Mouse (Mus musculus) mouse embryonic stem cell (cell line): ENCODE data around the gene Srpk3.
"Not testable (repeated sequence)": the region's sequence is repeated elsewhere in the genome, so short reads cannot be mapped to it uniquely, and the experiment has no call there.

Experiments used
- in situ Hi-C, 2 experiments: fragments of 300-500 bp; cut with MboI; formaldehyde crosslinking; loops; 1 replicate in 1 of 2; 3 replicates in 1 of 2; pipeline ENCODE4 v1.14.3; 2019 to 2020; ENCODE audit warnings: low sequenced_read_pairs in 2 of 2, low pct_unique_long_range_greater_than_20kb in 1 of 2, mixed read lengths in 1 of 2; ENCODE audit not compliant: unreplicated experiment in 1 of 2

Gene Srpk3

DNA sequence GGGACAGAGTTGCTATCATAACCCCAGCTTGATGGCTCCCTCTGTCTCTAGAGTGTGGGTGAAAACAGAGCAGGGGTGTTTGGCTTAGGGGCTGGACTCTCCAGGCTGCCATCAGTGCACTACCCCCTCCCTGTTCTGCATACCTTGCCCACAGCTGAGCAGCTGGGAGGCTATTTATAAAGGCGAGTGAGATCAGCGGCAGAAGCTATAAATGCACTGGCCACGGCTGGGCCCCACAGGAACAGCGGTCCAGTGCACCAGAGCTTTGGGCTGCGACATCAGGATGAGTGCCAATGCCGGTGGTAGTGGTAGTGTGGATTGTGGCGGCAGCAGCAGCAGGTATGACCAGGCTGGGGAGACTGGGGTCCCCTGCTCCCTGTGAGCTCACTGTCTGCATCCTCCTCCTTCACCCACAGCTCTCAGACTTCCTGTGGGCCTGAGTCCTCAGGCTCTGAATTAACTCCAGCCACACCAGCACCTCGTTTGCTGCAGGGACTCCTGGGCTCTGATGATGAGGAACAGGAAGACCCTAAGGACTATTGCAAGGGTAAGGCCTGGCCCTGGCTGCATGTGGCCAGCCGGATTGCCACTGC lies at the start of gene Srpk3:
Srpk3 (plus strand) TSS at position 238 of the 593 bp plus-strand sequence.
- in situ Hi-C loops = no loop called here

- in situ Hi-C loops = no loop called here
Observed at GRCm38 (mm10) chrX:73730908-73731307, 43.3 kb upstream of the Srpk3 start.

DNA sequence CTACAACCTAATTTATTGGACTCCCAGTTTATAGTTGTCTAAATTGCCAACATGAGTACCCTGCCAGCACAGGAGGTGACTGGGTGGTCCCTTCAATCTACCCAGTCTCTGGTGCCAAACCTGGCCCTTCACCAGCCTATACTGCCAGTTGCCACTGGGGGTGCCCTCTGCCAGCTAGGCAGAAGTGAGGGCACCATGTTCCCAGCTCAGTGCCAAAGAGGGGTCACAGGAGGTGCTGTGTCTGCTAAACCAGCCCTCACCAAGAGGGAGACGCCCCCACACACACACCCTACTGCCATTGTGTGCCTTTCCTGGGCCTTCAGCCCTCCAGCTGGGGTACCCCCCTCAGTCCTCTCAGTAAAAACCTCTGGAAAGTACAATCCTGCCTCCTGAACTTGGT lies 36.0 kb upstream of the Srpk3 start:
- in situ Hi-C loops = no loop called here

DNA sequence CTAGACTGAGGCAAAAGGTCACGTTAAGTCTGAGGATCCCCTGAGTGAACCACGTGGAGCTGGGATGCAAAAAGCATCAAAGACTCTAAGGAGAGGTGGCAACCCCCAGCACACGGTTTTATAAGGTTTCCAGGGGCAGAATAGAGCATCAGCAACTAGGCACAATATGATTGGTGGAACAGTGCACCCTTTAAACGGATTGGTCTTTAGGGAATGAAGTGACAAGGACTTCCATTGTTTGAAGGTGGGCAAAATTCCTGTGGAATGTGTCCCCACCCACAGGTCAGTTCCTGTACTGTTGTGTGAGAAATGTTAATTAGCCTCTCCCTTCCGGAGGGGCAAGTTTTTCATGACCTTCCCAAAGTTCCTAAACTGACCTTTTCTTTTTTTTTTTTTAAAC lies 35.1 kb upstream of the Srpk3 start:
- in situ Hi-C loops = no loop called here

GRCm38 (mm10) chrX:73739841-73740240 lies 34.4 kb upstream of the Srpk3 start:
- in situ Hi-C loops = not testable (repeated sequence)

DNA sequence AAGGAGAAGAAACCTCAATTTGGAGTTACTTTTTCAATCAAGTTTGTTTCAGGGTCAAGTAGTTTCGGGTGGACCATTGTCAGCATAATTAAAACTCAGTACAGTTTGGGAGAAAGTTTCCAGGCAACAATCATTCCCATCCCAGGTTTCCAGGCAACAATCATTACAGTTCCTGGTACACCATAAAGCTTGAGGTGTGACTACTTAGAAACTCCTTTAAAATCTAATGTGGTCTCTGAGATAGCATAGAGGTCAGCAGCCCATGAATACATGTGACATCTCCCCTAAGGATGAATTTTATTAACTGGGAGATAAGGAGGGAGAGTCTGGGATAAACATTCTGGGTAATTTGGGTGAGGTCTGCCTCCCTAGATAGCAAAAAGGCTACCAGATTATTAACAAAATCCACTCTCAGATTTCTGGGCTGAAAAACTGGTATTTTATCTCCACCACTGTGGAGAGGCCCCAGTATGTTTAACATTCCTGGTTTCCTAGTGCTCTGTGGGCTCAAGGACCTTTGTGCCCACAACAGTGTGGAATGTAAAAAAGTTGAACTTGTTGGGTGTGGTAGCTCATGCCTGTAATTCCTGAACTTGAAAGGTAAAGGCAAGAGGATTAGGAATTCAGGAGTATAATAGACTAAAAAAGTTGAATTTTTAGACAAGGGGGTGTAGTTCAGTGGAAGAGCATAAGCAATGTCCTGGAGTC lies 29.3 kb upstream of the Srpk3 start:
- in situ Hi-C loops = no loop called here

DNA sequence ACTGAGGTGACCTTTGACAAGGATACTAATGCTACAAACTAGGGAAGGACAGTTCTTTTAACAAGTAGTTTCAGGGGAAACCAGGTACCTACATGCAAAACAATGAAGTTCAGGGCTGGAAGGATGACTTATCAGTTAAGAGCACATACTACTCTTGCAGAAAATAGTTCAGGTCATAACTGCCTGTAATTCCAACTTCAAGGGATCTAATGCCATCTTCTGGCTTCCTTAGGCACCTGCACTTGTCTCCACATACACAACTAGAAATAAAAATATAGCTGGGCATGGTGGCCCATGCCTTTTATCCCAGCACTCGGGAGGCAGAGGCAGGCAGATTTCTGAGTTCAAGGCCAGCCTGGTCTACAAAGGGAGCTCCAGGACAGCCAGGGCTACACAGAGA lies 25.2 kb upstream of the Srpk3 start:
- in situ Hi-C loops = no loop called here

DNA sequence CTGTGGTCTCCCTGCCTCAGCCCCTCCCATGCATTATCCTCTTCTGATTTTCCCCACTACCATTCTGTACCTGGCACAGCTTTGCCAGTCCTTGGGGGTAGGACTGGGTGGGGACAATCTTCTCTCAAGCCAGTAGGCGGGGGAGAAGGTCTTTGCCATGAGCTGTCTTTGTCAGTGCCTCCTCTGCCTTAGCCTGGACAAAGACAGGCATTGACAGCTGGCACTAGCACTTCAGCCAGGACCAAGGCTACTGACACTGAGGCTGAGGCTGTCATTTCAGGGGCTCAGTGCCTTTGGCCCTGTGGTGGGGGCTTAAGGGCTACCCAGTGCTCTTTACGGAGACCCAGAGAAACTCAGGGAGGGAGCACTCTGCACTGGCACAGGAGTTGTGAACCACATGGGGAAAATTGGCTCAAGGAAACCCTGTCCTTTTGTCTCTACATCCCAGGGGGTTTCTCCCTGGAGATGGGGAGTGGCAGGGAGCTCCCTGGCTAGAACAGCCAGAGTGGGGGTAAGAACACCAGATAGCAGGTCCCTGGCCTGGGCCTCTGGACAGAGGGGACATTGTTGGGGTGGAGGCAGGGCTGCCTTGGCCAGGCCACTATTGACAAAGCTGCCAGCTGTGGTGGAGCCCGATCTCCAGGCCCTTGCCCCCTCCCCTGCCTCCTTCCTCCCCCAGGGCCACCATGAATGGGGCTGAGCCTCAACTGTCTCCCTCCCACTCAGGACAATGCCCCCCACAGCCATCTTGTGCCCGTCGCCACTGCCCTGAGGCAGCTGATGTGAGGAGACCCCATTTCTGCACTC lies 17.7 kb upstream of the Srpk3 start, which contains the start of gene Plxnb3:
Plxnb3 (plus strand) TSS at position 757 of the 807 bp plus-strand sequence.
- in situ Hi-C loops = no loop called here

GRCm38 (mm10) chrX:73758611-73759290 lies 15.5 kb upstream of the Srpk3 start:
- in situ Hi-C loops = no loop called here

GRCm38 (mm10) chrX:73765311-73765710 lies 8.9 kb upstream of the Srpk3 start:
- in situ Hi-C loops = no loop called here

DNA sequence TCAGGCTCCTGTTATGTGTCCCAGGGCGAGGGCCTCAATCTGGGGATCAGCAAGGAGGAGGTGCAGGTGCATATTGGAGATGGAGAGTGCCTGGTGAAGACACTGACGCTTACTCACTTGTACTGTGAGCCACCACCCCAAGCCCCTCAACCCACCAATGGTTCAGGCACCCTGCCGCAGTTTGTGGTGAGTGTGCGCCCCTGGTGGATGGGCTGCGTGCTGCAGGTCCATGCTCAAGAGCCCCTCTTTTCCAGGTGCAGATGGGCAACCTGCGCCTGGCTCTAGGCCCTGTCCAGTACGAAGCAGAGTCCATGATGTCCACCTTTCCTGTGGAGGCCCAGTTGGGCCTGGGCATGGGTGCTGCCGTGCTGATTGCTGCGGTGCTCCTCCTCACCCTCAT lies 6.9 kb upstream of the Srpk3 start:
- in situ Hi-C loops = no loop called here

GRCm38 (mm10) chrX:73774802-73775483 lies 738 bp downstream of the Srpk3 start:
- in situ Hi-C loops = no loop called here

DNA sequence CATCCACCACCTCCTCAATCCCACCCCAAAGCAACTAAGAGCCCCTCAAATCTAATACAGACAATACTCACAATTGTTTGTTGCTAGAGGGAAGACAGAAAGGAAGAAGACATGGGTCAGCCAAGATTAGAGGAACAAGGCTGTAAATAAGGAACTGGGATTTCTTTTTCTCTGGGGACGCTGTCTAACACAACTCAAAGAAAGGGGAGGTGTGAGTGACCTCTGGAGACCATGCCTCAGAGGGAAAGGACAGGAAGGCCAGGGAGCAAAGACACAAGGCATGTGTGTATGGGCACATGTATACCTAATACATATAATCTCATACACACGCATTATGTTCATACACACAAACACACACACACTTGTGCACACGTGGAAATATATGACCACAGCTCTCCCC lies 8.0 kb downstream of the Srpk3 start:
- in situ Hi-C loops = no loop called here

- in situ Hi-C loops = no loop called here
Observed at GRCm38 (mm10) chrX:73785666-73786065, 11.5 kb downstream of the Srpk3 start.

GRCm38 (mm10) chrX:73786364-73787224 lies 12.4 kb downstream of the Srpk3 start, which contains the start of the genes Idh3g and Ssr4:
Gene Idh3g, minus strand, starts transcription at chrX:73786897.
Gene Ssr4, plus strand, starts transcription at chrX:73787028.
- in situ Hi-C loops = no loop called here

DNA sequence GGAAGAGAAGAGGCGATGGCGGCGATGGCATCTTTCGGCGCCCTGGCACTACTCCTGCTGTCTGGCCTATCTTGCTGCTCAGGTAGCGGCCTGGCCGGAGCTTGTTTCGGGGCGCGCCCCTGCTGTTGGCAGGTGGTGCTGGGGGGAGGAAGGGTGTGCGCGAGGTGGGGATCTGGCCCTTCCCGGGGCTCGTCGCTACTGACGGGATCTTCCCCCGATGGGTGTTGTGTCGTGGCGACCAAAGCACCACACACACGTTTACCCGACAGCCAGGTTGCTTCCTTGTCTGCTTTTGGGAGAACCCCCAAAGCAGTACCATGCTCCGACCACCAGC lies 13.0 kb downstream of the Srpk3 start:
- in situ Hi-C loops = no loop called here

- in situ Hi-C loops = no loop called here
Observed at GRCm38 (mm10) chrX:73788501-73788900, 14.3 kb downstream of the Srpk3 start.

- in situ Hi-C loops = no loop called here
Observed at GRCm38 (mm10) chrX:73793039-73793438, 18.8 kb downstream of the Srpk3 start.
